10 mouse cellular contexts compared by ENCODE assay signal in genomic region chr8:95242826-95243571, GRCm38 (mm10). TPM values are rescaled to one million over a fixed set of nuclear protein-coding genes. Genes with fewer than 3 reads are reported as not detected.
DNase-seq lines count a peak whose midpoint lies in the region; ATAC-seq and TF ChIP-seq lines count a peak whose summit lies in the region.
"Had no signal": no experiment of that assay in that cellular context is flagged by ENCODE, and none has a peak within 500 bp of the region (broad histone marks: within the 10 kb centered on the region; RNA-seq: fewer than 3 reads in every experiment).

No protein-coding gene starts in this region.

- peak overlapping the region; percentile 29 for H3K4me3 ChIP-seq in gastrocnemius, adult 2 months
- no peak overlapping the region for H3K4me3 ChIP-seq in forebrain, embryonic 11.5 days (ENCODE audit: low read depth, low read length)
- H3K4me3 ChIP-seq in kidney, embryonic 15.5 days (replicated peaks), result no peak overlapping the region
- H3K4me3 ChIP-seq: embryonic facial prominence, embryonic 12.5 days; liver, embryonic 15.5 days had no signal

- intact Hi-C loops in gastrocnemius, adult 2 months (cut with DNase I), result loop anchor here (10.0 kb wide), 1 partner anchor 192 kb away; the partner anchor contains the start of gene Cfap20

- peak overlapping the region; percentile 29; the same call in 1 of the 2 replicates for H3K4me2 ChIP-seq in forebrain, embryonic 11.5 days (ENCODE audit: low read depth, low read length, severe bottlenecking)
- no peak overlapping the region for H3K4me2 ChIP-seq in kidney, embryonic 15.5 days
- H3K4me2 ChIP-seq: embryonic facial prominence, embryonic 12.5 days; liver, embryonic 15.5 days had no signal

- H3K27ac ChIP-seq in gastrocnemius, adult 2 months, result peak overlapping the region; percentile 65
- peak overlapping the region; percentile 82 for H3K27ac ChIP-seq in forebrain, embryonic 11.5 days (ENCODE audit: low read depth, low read length)
- H3K27ac ChIP-seq in kidney, embryonic 15.5 days, result no peak overlapping the region
- H3K27ac ChIP-seq: embryonic facial prominence, embryonic 12.5 days; liver, embryonic 15.5 days had no signal

- 0 out of 2 replicates have a peak overlapping the region, but pooled peaks have one; percentile 13 for H3K9ac ChIP-seq in forebrain, embryonic 11.5 days (ENCODE audit: low read length)
- H3K9ac ChIP-seq in kidney, embryonic 15.5 days, result no peak overlapping the region
- H3K9ac ChIP-seq: embryonic facial prominence, embryonic 12.5 days; liver, embryonic 15.5 days had no signal

- no peaks in the 10 kb centered on the region for H3K27me3 ChIP-seq in forebrain, embryonic 11.5 days (ENCODE audit: control insufficient read depth, insufficient read depth, low read length)
- no peaks in the 10 kb centered on the region for H3K27me3 ChIP-seq in kidney, embryonic 15.5 days
- H3K27me3 ChIP-seq: embryonic facial prominence, embryonic 12.5 days; liver, embryonic 15.5 days had no signal

- TF ChIP-seq CTCF in gastrocnemius, adult 2 months (IDR thresholded peaks at IDR 0.05), result no peak

- H3K9me3 ChIP-seq in forebrain, embryonic 11.5 days (ENCODE audit: control insufficient read depth, low read length), result no peaks in the 10 kb centered on the region
- no peaks in the 10 kb centered on the region for H3K9me3 ChIP-seq in kidney, embryonic 15.5 days (replicated peaks)
- H3K9me3 ChIP-seq: embryonic facial prominence, embryonic 12.5 days; liver, embryonic 15.5 days had no signal

- no peaks in the 10 kb centered on the region for H3K36me3 ChIP-seq in forebrain, embryonic 11.5 days (ENCODE audit: control insufficient read depth, insufficient read depth, low read length)
- no peaks in the 10 kb centered on the region for H3K36me3 ChIP-seq in kidney, embryonic 15.5 days
- H3K36me3 ChIP-seq: embryonic facial prominence, embryonic 12.5 days; liver, embryonic 15.5 days had no signal

- 40% methylated on average over 12 of the region's 12 CpGs for WGBS in forebrain, embryonic 11.5 days
- 23% methylated on average over 12 of the region's 12 CpGs for WGBS in kidney, embryonic 15.5 days

- peaks cover 4% of the 10 kb centered on the region; the same call in 1 of the 2 replicates for H3K4me1 ChIP-seq in forebrain, embryonic 11.5 days (replicated peaks; ENCODE audit: control insufficient read depth, insufficient read depth, low read length)
- peaks cover 23% of the 10 kb centered on the region for H3K4me1 ChIP-seq in kidney, embryonic 15.5 days

- peak; percentile 54 for DNase-seq in gastrocnemius, adult 2 months
- DNase-seq in gastrocnemius, postnatal 10 days, result no peak
- peak; percentile 75 for DNase-seq in forebrain, embryonic 11.5 days (ENCODE audit: low spot score)
- DNase-seq in mesoderm, embryonic 11.5 days (ENCODE audit: low read depth, low spot score), result peak; percentile 86
- DNase-seq in thymus, adult 18-20 months, result no peak
- no peak for DNase-seq in urinary bladder, postnatal 14 days (ENCODE audit: low spot score)
- DNase-seq in spleen, adult 18-20 months, result no peak

- peak; percentile 84 for ATAC-seq in forebrain, embryonic 11.5 days (replicated peaks; ENCODE audit: low FRiP score)
- peak; percentile 64; the same call in 1 of the 2 replicates for ATAC-seq in kidney, embryonic 15.5 days (replicated peaks; ENCODE audit: low FRiP score)

RNA-seq across cellular contexts. Expression of gene Kifc3, which starts 40.4 kb away (rescaled TPM):
- total RNA-seq in gastrocnemius, adult 2 months (2021), result 10 to 100 TPM in 1 of 2 experiments, 1 to 10 TPM in 1; 5.2 to 11.4 TPM
- total RNA-seq in gastrocnemius, postnatal 10 days (2021), result 10 to 100 TPM; 20.8 to 22.8 TPM
- polyA plus RNA-seq in forebrain, embryonic 11.5 days (2014; fragmentation: Nextera tagmentation; extraction: Ambion mirVana), result 5.5 and 5.9 TPM in 2 replicates
- polyA plus RNA-seq in kidney, embryonic 15.5 days (2015; fragmentation: Nextera tagmentation; extraction: Ambion mirVana), result 28.7 and 28.8 TPM in 2 replicates

Comparison
In these comparisons a context has a peak if more than half of its experiments do, and no peak if none do; other contexts are left out.
1. DNase-seq: peak in gastrocnemius, adult 2 months (single experiment), forebrain, embryonic 11.5 days (single experiment) and mesoderm, embryonic 11.5 days (single experiment); none in gastrocnemius, postnatal 10 days (single experiment), thymus, adult 18-20 months (0 of 2), urinary bladder, postnatal 14 days (single experiment) and spleen, adult 18-20 months (0 of 2).